In genomic region chr7:133637361-133638305, GRCm38 (mm10) we compare ENCODE assay signal across 8 mouse cellular contexts. TPM values are rescaled to one million over a fixed set of nuclear protein-coding genes. Genes with fewer than 3 reads are reported as not detected.
A peak's percentile ranks its signal among the peaks of the same experiment; 100 is the strongest.
DNase-seq lines count a peak whose midpoint lies in the region; ATAC-seq lines count a peak whose summit lies in the region.

Edrf1 (plus strand) TSS chr7:133637543.

- intact Hi-C loops in gastrocnemius, postnatal 14 days (cut with DNase I; ENCODE audit: low total_unique reads) = no loop called here
- intact Hi-C loops in left cerebral cortex, postnatal 10 days (cut with DNase I) = loop anchor here (2.0 to 5.0 kb wide), 2 partner anchors 515 to 605 kb away; partner anchors contain the start of genes Ctbp2 and Fgfr2

- peak; percentile 94 for ATAC-seq in inflammation-experienced regulatory T-cells, adult 6 months
- peak; percentile 97 for ATAC-seq in megakaryocyte-erythroid progenitor cell, adult 5-6 weeks (replicated peaks; ENCODE audit: low FRiP score, low TSS enrichment, poor library complexity, severe bottlenecking)

- DNase-seq in adrenal gland, adult (ENCODE audit: inconsistent age in 2 of 2, low spot score in 1 of 2) = peak; percentile 99
- DNase-seq in embryo, embryonic 10.5 days (ENCODE audit: low spot score) = peak; percentile 99
- DNase-seq in gastrocnemius, postnatal 14 days = peak; percentile 99
- DNase-seq in left cerebral cortex, postnatal 10 days (ENCODE audit: extremely low spot score in 1 of 2, low spot score in 2 of 2) = peak; percentile 97 to 100
- DNase-seq in right cerebral cortex, postnatal 25 days = peak; percentile 97
- peak; percentile 98 for DNase-seq in urinary bladder, postnatal 4 days (ENCODE audit: low spot score in 2 of 2)

RNA-seq across cellular contexts. Expression of gene Edrf1, which starts in this region (rescaled TPM):
- total RNA-seq in gastrocnemius, postnatal 14 days (2021) = 1 to 10 TPM; 7.0 to 8.0 TPM
- 10 to 100 TPM; 11.4 to 17.6 (median 15.3) TPM for polyA plus RNA-seq in inflammation-experienced regulatory T-cells, adult 6 months (2017; shearing (Covaris generic))
- 10 to 100 TPM; 22.6 to 24.6 TPM for total RNA-seq in left cerebral cortex, postnatal 10 days (2021)
- 25.5 and 29.9 TPM in 2 replicates for total RNA-seq in megakaryocyte-erythroid progenitor cell, adult 5-6 weeks (2014; fragmentation: Nextera tagmentation)
- 34.2 and 37.9 TPM in 2 replicates for total RNA-seq in megakaryocyte-erythroid progenitor cell, adult 5-6 weeks (2017)

Comparison
In these comparisons a context has a peak if more than half of its experiments do, and no peak if none do; other contexts are left out.
1. Peak in every context shown above with its lines: DNase-seq and ATAC-seq.